Mouse (Mus musculus) adrenal gland, adult 2 months (tissue): ENCODE measurements around the gene Tenm4. TPM values are rescaled to one million over a fixed set of nuclear protein-coding genes. Genes with fewer than 3 reads are reported as not detected.

Source experiments
- DNase-seq: peaks from one replicate; pipeline ENCODE4 v3.0.0; 2021
- long read RNA-seq: library from polyadenylated mRNA; stranded (forward); transcript quantifications from one replicate; pipeline ENCODE4 v2.0.0, GENCODE M21; 2021
- polyA plus RNA-seq: library from polyadenylated mRNA; depleted of rRNA; stranded (reverse); fragments of >200 nt; gene quantifications from 2 replicates; pipeline ENCODE4 v1.2.3, GENCODE M21; 2012; rRNA removed
- total RNA-seq, 2 experiments: library from RNA; stranded (reverse); gene quantifications; 2 replicates each; pipeline ENCODE4 v1.2.3; 2021

Gene Tenm4
- total RNA-seq (10 to 100 TPM; 15.5 to 16.9 TPM), polyA plus RNA-seq (6.0 and 7.2 TPM in 2 replicates)
- long read RNA-seq = 0 reads

GRCm38 (mm10) chr7:96170924-96171595, at the start of gene Tenm4:
TSS of gene Tenm4 (plus strand) at chr7:96171246.
- DNase-seq = peak; percentile 31

- DNase-seq = no peak
Measured at GRCm38 (mm10) chr7:96130763-96131162, 40.3 kb upstream of the Tenm4 start.

- no peak for DNase-seq
Measured at GRCm38 (mm10) chr7:96131175-96131574, 39.9 kb upstream of the Tenm4 start.

GRCm38 (mm10) chr7:96136497-96136961, 34.5 kb upstream of the Tenm4 start:
- DNase-seq = no peak

- no peak for DNase-seq
Measured at GRCm38 (mm10) chr7:96141876-96142275, 29.2 kb upstream of the Tenm4 start.

- peak; percentile 85 for DNase-seq
Measured at GRCm38 (mm10) chr7:96142973-96143596, 28.0 kb upstream of the Tenm4 start.

- peak; percentile 55 for DNase-seq
Measured at GRCm38 (mm10) chr7:96147436-96147835, 23.6 kb upstream of the Tenm4 start.

GRCm38 (mm10) chr7:96148191-96148590, 22.9 kb upstream of the Tenm4 start:
- no peak for DNase-seq

- DNase-seq = peak; percentile 82
Measured at GRCm38 (mm10) chr7:96151277-96151676, 19.8 kb upstream of the Tenm4 start.

- no peak for DNase-seq
Measured at GRCm38 (mm10) chr7:96151961-96152360, 19.1 kb upstream of the Tenm4 start.

- DNase-seq = no peak
Measured at GRCm38 (mm10) chr7:96152431-96152830, 18.6 kb upstream of the Tenm4 start.

GRCm38 (mm10) chr7:96152924-96153359, 18.1 kb upstream of the Tenm4 start:
- DNase-seq = peak; percentile 73

- no peak for DNase-seq
Measured at GRCm38 (mm10) chr7:96154025-96154424, 17.0 kb upstream of the Tenm4 start.

- peak; percentile 52 for DNase-seq
Measured at GRCm38 (mm10) chr7:96156481-96157255, 14.4 kb upstream of the Tenm4 start.

GRCm38 (mm10) chr7:96164141-96164540, 6.9 kb upstream of the Tenm4 start:
- no peak for DNase-seq

GRCm38 (mm10) chr7:96168921-96169320, 2.1 kb upstream of the Tenm4 start:
- peak; percentile 40 for DNase-seq

GRCm38 (mm10) chr7:96171596-96172563, 834 bp downstream of the Tenm4 start:
- DNase-seq = peak; percentile 57

GRCm38 (mm10) chr7:96176781-96177180, 5.7 kb downstream of the Tenm4 start:
- no peak for DNase-seq

GRCm38 (mm10) chr7:96181751-96182150, 10.7 kb downstream of the Tenm4 start:
- DNase-seq = no peak

GRCm38 (mm10) chr7:96183195-96183594, 12.1 kb downstream of the Tenm4 start:
- DNase-seq = no peak

- DNase-seq = no peak
Measured at GRCm38 (mm10) chr7:96185411-96185810, 14.4 kb downstream of the Tenm4 start.
